Mouse (Mus musculus) cerebellum, adult 9-10 months (tissue): ENCODE measurements at regions not wholly inside any gene's neighbourhood (a gene's known extent, or its start where the extent isn't known, plus 50 kb on each side); places are given as distances from the start of the nearest gene placed in this dataset.

ENCODE experiments used
- DNase-seq: peaks from one replicate; pipeline ENCODE4 v3.0.0; 2022

DNA sequence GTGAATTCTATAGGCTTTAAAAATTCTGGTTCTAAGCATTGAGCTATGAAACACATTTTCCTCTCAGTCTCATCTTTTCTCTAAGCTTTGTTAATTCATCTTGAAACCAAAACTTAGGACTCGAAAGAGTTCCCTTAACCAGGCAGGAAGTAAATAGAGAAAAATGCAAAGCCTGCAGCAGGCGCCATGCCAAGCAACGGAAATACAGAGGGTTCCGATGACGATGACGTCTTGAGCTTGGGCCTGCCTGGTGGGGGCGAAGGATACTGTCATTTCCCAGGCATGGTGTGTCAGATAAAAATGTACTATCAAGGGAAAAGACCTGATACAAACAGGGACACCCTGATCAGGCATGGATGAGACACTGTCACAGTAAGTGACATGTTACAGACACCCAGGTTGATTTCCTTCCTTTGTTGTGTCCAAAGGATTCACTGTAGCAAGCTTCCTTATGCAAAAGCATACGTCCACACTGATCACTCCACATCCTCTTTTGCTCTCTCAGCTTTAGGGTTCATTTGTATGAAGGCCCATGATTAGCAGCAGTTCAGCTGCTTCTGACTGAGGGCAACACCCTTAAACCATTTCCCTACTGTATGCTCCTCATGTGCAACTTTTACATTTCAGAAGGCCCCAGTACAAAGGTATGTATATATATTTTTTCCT lies 135.0 kb downstream of the Cemip2 start:
- DNase-seq, result no peak

GRCm38 (mm10) chr19:21913748-21914611 lies 135.8 kb downstream of the Cemip2 start:
- no peak for DNase-seq

GRCm38 (mm10) chr19:21914658-21915057 lies 136.5 kb downstream of the Cemip2 start:
- no peak for DNase-seq

GRCm38 (mm10) chr19:21918113-21918512 lies 140.0 kb downstream of the Cemip2 start:
- DNase-seq, result no peak

GRCm38 (mm10) chr19:21919074-21919473 lies 140.9 kb downstream of the Cemip2 start:
- no peak for DNase-seq

DNA sequence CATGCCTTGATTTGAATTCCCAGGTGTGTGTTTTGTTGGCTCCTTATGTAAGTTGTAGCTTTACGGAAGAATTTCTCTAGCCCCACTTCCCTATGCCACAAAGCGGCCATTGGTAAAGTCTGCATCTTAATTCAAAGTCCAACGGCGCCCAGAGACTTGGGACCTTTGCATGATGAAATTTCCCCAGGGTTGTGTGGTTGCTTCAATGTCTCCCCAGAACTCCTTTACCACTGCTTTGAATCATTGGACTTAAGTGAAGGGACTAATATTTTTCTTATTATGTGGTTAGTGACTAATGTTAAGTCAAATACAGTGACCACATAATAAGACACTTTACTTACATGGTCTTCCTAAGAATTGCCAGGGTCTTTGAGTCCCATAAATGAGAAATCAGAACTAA lies 162.0 kb downstream of the Cemip2 start:
- no peak for DNase-seq

GRCm38 (mm10) chr19:21941720-21942119 lies 163.6 kb downstream of the Cemip2 start:
- DNase-seq, result no peak

- DNase-seq, result no peak
Observed at GRCm38 (mm10) chr19:21942286-21942685, 164.1 kb downstream of the Cemip2 start.

GRCm38 (mm10) chr19:21943407-21943806 lies 165.3 kb downstream of the Cemip2 start:
- no peak for DNase-seq

- DNase-seq, result no peak
Observed at GRCm38 (mm10) chr19:21946262-21946922, 168.2 kb downstream of the Cemip2 start.

DNA sequence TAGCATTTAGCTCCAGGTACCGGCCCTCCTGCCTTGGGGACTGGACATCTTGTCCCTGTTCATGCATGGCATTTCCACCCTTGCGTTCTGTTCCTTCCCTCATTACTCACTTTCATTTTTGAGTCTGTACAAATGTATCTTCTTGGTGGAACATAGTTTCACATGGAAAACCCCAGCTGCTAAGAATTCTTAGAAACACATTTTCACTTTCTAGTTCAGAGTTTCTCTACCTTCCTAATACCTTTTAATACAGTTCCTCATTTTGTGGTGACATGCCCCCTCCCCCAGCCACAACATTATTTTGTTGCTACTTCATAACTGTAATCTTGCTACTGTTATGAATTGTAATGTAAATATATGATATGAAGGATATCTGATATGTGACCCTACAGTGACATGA lies 169.9 kb downstream of the Cemip2 start:
- no peak for DNase-seq

DNA sequence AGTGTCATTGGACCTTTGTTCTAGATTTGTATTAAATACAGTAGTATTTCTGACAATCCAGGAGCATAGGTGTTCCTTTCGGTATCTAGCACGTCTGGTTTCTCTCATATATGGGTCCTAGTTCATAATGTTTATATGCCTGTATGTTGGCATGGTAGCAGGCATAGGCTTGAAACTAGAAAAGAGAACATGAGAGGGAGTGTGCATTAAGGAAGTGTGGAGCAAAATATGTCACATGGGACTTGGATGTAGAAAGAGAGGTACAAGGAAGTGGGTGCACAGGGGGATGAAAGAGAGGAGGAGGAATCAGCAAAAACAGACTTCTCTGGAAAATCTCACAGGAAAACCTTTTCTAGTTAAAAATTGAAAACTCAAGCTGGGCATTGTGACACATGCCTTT lies 176.2 kb upstream of the Trpm3 start:
- DNase-seq, result no peak

- DNase-seq, result no peak
Observed at GRCm38 (mm10) chr19:21989857-21990256, 149.0 kb upstream of the Trpm3 start.

DNA sequence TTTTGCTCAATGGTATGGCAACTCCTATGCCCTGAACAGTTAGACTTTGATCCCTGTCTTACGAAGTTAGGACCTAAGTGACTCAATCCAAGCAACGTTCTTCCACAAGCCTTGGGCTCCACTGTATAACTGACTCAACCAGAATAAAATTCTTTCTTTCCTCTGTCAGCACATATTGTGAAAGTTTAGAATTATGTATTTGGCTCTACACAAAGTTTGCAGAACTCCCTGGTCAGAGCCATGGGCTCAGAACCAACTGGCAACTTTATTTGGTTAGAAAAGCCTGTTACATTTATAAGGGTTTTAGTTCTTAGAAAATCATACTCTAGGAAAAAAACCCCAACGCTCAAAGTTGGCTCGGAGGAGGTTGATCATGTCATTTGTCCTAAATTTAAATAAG lies 147.9 kb upstream of the Trpm3 start:
- DNase-seq, result no peak

- DNase-seq, result no peak
Observed at GRCm38 (mm10) chr19:21991413-21991812, 147.4 kb upstream of the Trpm3 start.

GRCm38 (mm10) chr19:21999621-22000020 lies 139.2 kb upstream of the Trpm3 start:
- DNase-seq, result no peak

- DNase-seq, result no peak
Observed at GRCm38 (mm10) chr19:22008053-22008935, 130.6 kb upstream of the Trpm3 start.

- DNase-seq, result no peak
Observed at GRCm38 (mm10) chr19:22010239-22010638, 128.6 kb upstream of the Trpm3 start.

DNA sequence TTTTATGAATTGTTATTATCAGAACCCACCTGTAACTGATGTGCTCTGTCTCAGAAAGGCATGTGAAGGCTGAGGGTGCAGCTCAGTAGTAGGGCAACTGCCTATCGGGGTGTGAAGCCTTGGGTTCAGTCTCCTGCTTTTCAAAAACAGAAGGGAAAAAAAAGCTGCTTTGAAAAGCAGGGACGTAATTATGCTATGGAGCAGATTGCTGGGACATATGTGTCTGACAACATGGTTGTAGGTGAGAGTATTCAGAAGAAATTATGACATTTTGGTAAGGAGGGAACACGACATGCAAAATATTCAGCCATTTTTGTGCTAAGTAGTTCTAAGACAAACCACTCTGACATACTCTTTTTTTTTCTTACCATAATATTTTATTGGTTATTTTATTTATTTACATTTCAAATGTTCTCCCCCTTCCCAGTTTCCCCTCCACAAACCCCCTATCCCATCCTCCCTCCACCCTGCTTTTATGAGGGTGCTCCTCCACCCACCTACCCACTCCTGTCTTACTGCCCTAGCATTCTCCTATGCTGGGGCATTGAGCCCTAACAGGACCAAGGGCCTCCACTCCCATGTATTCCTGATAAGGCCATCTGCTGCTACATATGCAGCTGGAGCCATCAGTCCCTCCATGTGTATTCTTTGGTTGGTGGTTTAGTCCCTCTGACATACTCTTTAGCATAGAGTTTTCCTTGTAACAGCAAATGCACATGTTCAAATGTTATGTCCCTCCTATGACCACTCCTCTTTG lies 122.8 kb upstream of the Trpm3 start:
- DNase-seq, result no peak

- no peak for DNase-seq
Observed at GRCm38 (mm10) chr19:22017425-22017824, 121.4 kb upstream of the Trpm3 start.

DNA sequence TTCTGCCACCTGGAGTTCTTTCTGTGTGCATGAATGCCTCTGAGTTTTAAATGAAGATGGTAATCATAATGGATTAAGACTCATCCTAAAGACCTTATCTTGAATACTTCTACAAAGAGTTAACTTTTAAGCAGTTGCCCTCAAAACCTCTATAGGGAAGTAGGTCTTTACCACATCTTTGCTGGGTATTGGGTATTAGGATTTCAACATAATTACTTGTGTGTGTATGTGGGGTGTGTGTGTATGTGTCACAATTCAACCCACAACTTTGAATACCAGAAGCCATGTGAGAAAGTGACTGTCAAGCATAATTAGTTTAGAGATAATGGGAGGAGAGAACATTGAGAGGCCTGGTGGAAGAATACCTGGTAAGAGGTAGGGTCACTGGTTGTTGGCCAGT lies 111.3 kb upstream of the Trpm3 start:
- DNase-seq, result no peak

DNA sequence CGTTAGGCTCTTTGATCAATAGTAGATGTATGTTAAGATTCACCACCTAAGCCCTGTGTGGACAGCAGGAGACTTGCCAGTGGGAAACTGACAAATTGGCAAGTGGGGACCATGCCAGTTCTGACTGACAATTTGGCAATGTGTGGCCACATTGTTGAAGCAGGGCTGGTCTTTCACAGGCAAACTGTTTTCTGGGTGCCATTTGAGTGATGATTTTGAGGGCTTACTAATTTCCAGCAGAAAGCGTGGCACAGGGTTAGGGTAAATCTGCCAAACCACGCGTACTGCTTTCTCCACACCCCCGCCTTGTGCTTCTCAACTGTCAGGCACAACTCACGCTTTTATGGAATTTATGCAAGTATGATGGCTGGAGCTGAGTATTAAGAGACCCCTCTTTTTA lies 91.2 kb upstream of the Trpm3 start:
- no peak for DNase-seq
